ENCODE assay signal across 21 mouse cellular contexts in genomic region chr1:153168293-153168692, GRCm38 (mm10). TPM values are rescaled to one million over a fixed set of nuclear protein-coding genes. Genes with fewer than 3 reads are reported as not detected.
A peak's percentile ranks its signal among the peaks of the same experiment; 100 is the strongest.
DNase-seq lines count a peak whose midpoint lies in the region; ATAC-seq and TF ChIP-seq lines count a peak whose summit lies in the region.
"Had no signal": no experiment of that assay in that cellular context is flagged by ENCODE, and none has a peak within 500 bp of the region (broad histone marks: within the 10 kb centered on the region; RNA-seq: fewer than 3 reads in every experiment).

No protein-coding gene starts in this region.

- H3K4me1 ChIP-seq in forebrain, postnatal 0 days (ENCODE audit: insufficient read depth): no peaks in the 10 kb centered on the region
- peaks cover 9% of the 10 kb centered on the region for H3K4me1 ChIP-seq in forebrain, embryonic 12.5 days
- H3K4me1 ChIP-seq in limb, embryonic 14.5 days (ENCODE audit: control insufficient read depth, insufficient read depth, low read length): peaks cover 11% of the 10 kb centered on the region
- H3K4me1 ChIP-seq in limb, embryonic 10.5 days: peaks cover 14% of the 10 kb centered on the region

- no peaks in the 10 kb centered on the region for H3K9me3 ChIP-seq in forebrain, postnatal 0 days (ENCODE audit: low read length)
- no peaks in the 10 kb centered on the region for H3K9me3 ChIP-seq in forebrain, embryonic 12.5 days
- H3K9me3 ChIP-seq in limb, embryonic 14.5 days (ENCODE audit: control insufficient read depth, low read length): no peaks in the 10 kb centered on the region
- no peaks in the 10 kb centered on the region for H3K9me3 ChIP-seq in limb, embryonic 10.5 days (replicated peaks)
- H3K9me3 ChIP-seq: embryonic facial prominence, embryonic 13.5 days; forebrain, embryonic 10.5 days; heart, embryonic 10.5 days; heart, embryonic 15.5 days; hindbrain, embryonic 13.5 days had no signal

- peak; percentile 12; the same call in 1 of the 2 replicates for ATAC-seq in forebrain, postnatal 0 days
- no peak for ATAC-seq in forebrain, embryonic 12.5 days (ENCODE audit: low FRiP score)
- ATAC-seq in limb, embryonic 14.5 days (ENCODE audit: low FRiP score, low read depth): no peak
- ATAC-seq: hindbrain, postnatal 0 days had no signal

- H3K4me2 ChIP-seq in forebrain, postnatal 0 days (ENCODE audit: low read depth): no peak overlapping the region
- no peak overlapping the region for H3K4me2 ChIP-seq in forebrain, embryonic 12.5 days
- H3K4me2 ChIP-seq in limb, embryonic 14.5 days (replicated peaks; ENCODE audit: low read depth, low read length, severe bottlenecking): no peak overlapping the region
- H3K4me2 ChIP-seq: embryonic facial prominence, embryonic 13.5 days; heart, embryonic 15.5 days; hindbrain, embryonic 13.5 days had no signal

- TF ChIP-seq POLR2A in limb, embryonic 14.5 days (IDR thresholded peaks at IDR 0.05; ENCODE audit: borderline replicate concordance, extremely low read depth, insufficient read depth, insufficient read length): no peak

- no peak overlapping the region for H3K27ac ChIP-seq in forebrain, postnatal 0 days (ENCODE audit: low read depth, low read length)
- H3K27ac ChIP-seq in forebrain, embryonic 12.5 days: no peak overlapping the region
- no peak overlapping the region for H3K27ac ChIP-seq in limb, embryonic 14.5 days (replicated peaks; ENCODE audit: low read depth, low read length)
- H3K27ac ChIP-seq in limb, embryonic 10.5 days: no peak overlapping the region
- H3K27ac ChIP-seq: embryonic facial prominence, embryonic 13.5 days; forebrain, embryonic 10.5 days; heart, embryonic 10.5 days; heart, embryonic 15.5 days; hindbrain, embryonic 13.5 days; hindbrain, postnatal 0 days had no signal

- H3K9ac ChIP-seq in forebrain, postnatal 0 days: no peak overlapping the region
- no peak overlapping the region for H3K9ac ChIP-seq in forebrain, embryonic 12.5 days
- H3K9ac ChIP-seq in limb, embryonic 14.5 days (ENCODE audit: low read depth, low read length, severe bottlenecking): no peak overlapping the region
- H3K9ac ChIP-seq: embryonic facial prominence, embryonic 13.5 days; heart, embryonic 15.5 days; hindbrain, embryonic 13.5 days had no signal

- TF ChIP-seq CTCF in forebrain, postnatal 0 days (IDR thresholded peaks at IDR 0.05; ENCODE audit: low read depth): no peak

- WGBS in forebrain, postnatal 0 days: 75% methylated on average over 5 of the region's 5 CpGs
- 84% methylated on average over 5 of the region's 5 CpGs for WGBS in forebrain, embryonic 12.5 days
- 73% methylated on average over 5 of the region's 5 CpGs for WGBS in limb, embryonic 14.5 days
- WGBS in limb, embryonic 10.5 days: 91% methylated on average over 5 of the region's 5 CpGs

- H3K4me3 ChIP-seq in forebrain, postnatal 0 days (ENCODE audit: low read depth, low read length): no peak overlapping the region
- no peak overlapping the region for H3K4me3 ChIP-seq in forebrain, embryonic 12.5 days (replicated peaks)
- no peak overlapping the region for H3K4me3 ChIP-seq in limb, embryonic 14.5 days (replicated peaks; ENCODE audit: low read length)
- H3K4me3 ChIP-seq in limb, embryonic 10.5 days: no peak overlapping the region
- H3K4me3 ChIP-seq: embryonic facial prominence, embryonic 13.5 days; forebrain, embryonic 10.5 days; heart, embryonic 10.5 days; heart, embryonic 15.5 days; hindbrain, embryonic 13.5 days had no signal

- no peak for DNase-seq in forebrain, postnatal 0 days
- peak; percentile 14 for DNase-seq in limb, embryonic 14.5 days (ENCODE audit: low spot score)
- no peak for DNase-seq in limb, embryonic 10.5 days (ENCODE audit: low spot score)
- DNase-seq in 3T3-L1 (ENCODE audit: low read depth, low spot score) (peak; percentile 52), adipocyte (ENCODE audit: low spot score) (peak; percentile 89)
- DNase-seq in cerebellum, adult 11 months: no peak
- DNase-seq: adrenal gland, postnatal 10 days; cerebellum, adult 11-12 months; cerebellum, adult 9-10 months; cerebellum, postnatal 25 days; heart, adult 18-20 months; heart, postnatal 14 days; kidney, adult 11 months had no signal

- H3K36me3 ChIP-seq in forebrain, postnatal 0 days (ENCODE audit: insufficient read depth): no peaks in the 10 kb centered on the region
- H3K36me3 ChIP-seq in forebrain, embryonic 12.5 days (replicated peaks): no peaks in the 10 kb centered on the region
- no peaks in the 10 kb centered on the region for H3K36me3 ChIP-seq in limb, embryonic 14.5 days (ENCODE audit: control insufficient read depth, insufficient read depth, low read length)
- no peaks in the 10 kb centered on the region for H3K36me3 ChIP-seq in limb, embryonic 10.5 days
- H3K36me3 ChIP-seq: embryonic facial prominence, embryonic 13.5 days; forebrain, embryonic 10.5 days; heart, embryonic 10.5 days; heart, embryonic 15.5 days; hindbrain, embryonic 13.5 days had no signal

- no peaks in the 10 kb centered on the region for H3K27me3 ChIP-seq in forebrain, postnatal 0 days (ENCODE audit: insufficient read depth, low read length)
- no peaks in the 10 kb centered on the region for H3K27me3 ChIP-seq in forebrain, embryonic 12.5 days
- H3K27me3 ChIP-seq in limb, embryonic 14.5 days (ENCODE audit: control insufficient read depth, insufficient read depth, low read length): no peaks in the 10 kb centered on the region
- no peaks in the 10 kb centered on the region for H3K27me3 ChIP-seq in limb, embryonic 10.5 days (ENCODE audit: low read depth, poor library complexity, severe bottlenecking)
- H3K27me3 ChIP-seq: embryonic facial prominence, embryonic 13.5 days; heart, embryonic 15.5 days; hindbrain, embryonic 13.5 days had no signal

RNA-seq across cellular contexts. Expression of gene Lamc2, which starts 18.0 kb away (rescaled TPM):
- 5.2 and 5.8 TPM in 2 replicates for total RNA-seq in forebrain, postnatal 0 days (2014; rRNA removed)
- 2.8 and 4.4 TPM in 2 replicates for polyA plus RNA-seq in forebrain, postnatal 0 days (2015; fragmentation: Nextera tagmentation; extraction: Ambion mirVana)
- 0.47 and 0.94 TPM in 2 replicates for polyA plus RNA-seq in forebrain, embryonic 12.5 days (2016; fragmentation: Nextera tagmentation; extraction: Ambion mirVana)
- polyA plus RNA-seq in limb, embryonic 14.5 days (2012; rRNA removed): 4.6 and 4.9 TPM in 2 replicates
- polyA plus RNA-seq in limb, embryonic 14.5 days (2014; fragmentation: Nextera tagmentation; extraction: Ambion mirVana): 9.9 and 10.6 TPM in 2 replicates
- 3.1 and 3.3 TPM in 2 replicates for polyA plus RNA-seq in limb, embryonic 10.5 days (2016; fragmentation: Nextera tagmentation; extraction: Ambion mirVana)
- total RNA-seq: hematopoietic stem cell, adult 5-6 weeks had no signal

Comparison
In these comparisons a context has a peak if more than half of its experiments do, and no peak if none do; other contexts are left out.
1. DNase-seq: peak in limb, embryonic 14.5 days (single experiment), 3T3-L1 (single experiment) and adipocyte (single experiment); none in forebrain, postnatal 0 days (single experiment), limb, embryonic 10.5 days (single experiment) and cerebellum, adult 11 months (single experiment).